Mouse (Mus musculus): ENCODE results near the gene Ssh2. TPM values are rescaled to one million over a fixed set of nuclear protein-coding genes. Genes with fewer than 3 reads are reported as not detected.
A peak's percentile ranks its signal among the peaks of the same experiment; 100 is the strongest.

Ssh2 gene
- polyA plus RNA-seq, 1 experiment = 0.47 TPM

GRCm38 (mm10) chr11:77307205-77307604 is 91.1 kb downstream of the Ssh2 start:
- Histone ChIP-seq H3K27me3 (ENCODE audit: control insufficient read depth) (no peaks in the 10 kb centered on the region), H3K4me3 (replicated peaks) (no peak overlapping the region), H3K9me3 (ENCODE audit: control insufficient read depth, low read length) (no peaks in the 10 kb centered on the region), H3K36me3 (ENCODE audit: control insufficient read depth) (peaks cover 2% of the 10 kb centered on the region), H3K4me1 (ENCODE audit: control insufficient read depth) (peaks cover 2% of the 10 kb centered on the region; the same call in 1 of the 2 replicates)
- no peak for TF ChIP-seq TAL1 (IDR thresholded peaks at IDR 0.05; ENCODE audit: low read length)
- TF ChIP-seq GATA1 (IDR thresholded peaks at IDR 0.05; ENCODE audit: low read length) = no peak

- TF ChIP-seq TAL1 (IDR thresholded peaks at IDR 0.05; ENCODE audit: low read length) (no peak), GATA1 (IDR thresholded peaks at IDR 0.05; ENCODE audit: low read length) (no peak)
- H3K27me3 ChIP-seq (ENCODE audit: control insufficient read depth) = no peaks in the 10 kb centered on the region
- peaks cover 2% of the 10 kb centered on the region for H3K36me3 ChIP-seq (ENCODE audit: control insufficient read depth)
- H3K4me1 ChIP-seq (ENCODE audit: control insufficient read depth) = peaks cover 2% of the 10 kb centered on the region; the same call in 1 of the 2 replicates
- H3K4me3 ChIP-seq (replicated peaks) = no peak overlapping the region
- no peaks in the 10 kb centered on the region for H3K9me3 ChIP-seq (ENCODE audit: control insufficient read depth, low read length)
Measured at GRCm38 (mm10) chr11:77308533-77308932, 92.4 kb downstream of the Ssh2 start.

GRCm38 (mm10) chr11:77317721-77318477 is 101.8 kb downstream of the Ssh2 start:
- Histone ChIP-seq H3K9me3 (ENCODE audit: control insufficient read depth, low read length) (no peaks in the 10 kb centered on the region), H3K4me3 (replicated peaks) (no peak overlapping the region), H3K4me1 (ENCODE audit: control insufficient read depth) (no peaks in the 10 kb centered on the region; the same call in 1 of the 2 replicates), H3K27me3 (ENCODE audit: control insufficient read depth) (no peaks in the 10 kb centered on the region), H3K36me3 (ENCODE audit: control insufficient read depth) (no peaks in the 10 kb centered on the region)
- TF ChIP-seq GATA1 (IDR thresholded peaks at IDR 0.05; ENCODE audit: low read length) = no peak
- TF ChIP-seq TAL1 (IDR thresholded peaks at IDR 0.05; ENCODE audit: low read length) = no peak

- no peaks in the 10 kb centered on the region for H3K9me3 ChIP-seq (ENCODE audit: control insufficient read depth, low read length)
- no peak overlapping the region for H3K4me3 ChIP-seq (replicated peaks)
- H3K36me3 ChIP-seq (ENCODE audit: control insufficient read depth) = no peaks in the 10 kb centered on the region
- no peaks in the 10 kb centered on the region; the same call in 1 of the 2 replicates for H3K4me1 ChIP-seq (ENCODE audit: control insufficient read depth)
- TF ChIP-seq TAL1 (IDR thresholded peaks at IDR 0.05; ENCODE audit: low read length) (no peak), GATA1 (IDR thresholded peaks at IDR 0.05; ENCODE audit: low read length) (no peak)
- no peaks in the 10 kb centered on the region for H3K27me3 ChIP-seq (ENCODE audit: control insufficient read depth)
Measured at GRCm38 (mm10) chr11:77318478-77319118, 102.5 kb downstream of the Ssh2 start.

- Histone ChIP-seq H3K9me3 (ENCODE audit: control insufficient read depth, low read length) (no peaks in the 10 kb centered on the region), H3K4me3 (replicated peaks) (no peak overlapping the region)
- TF ChIP-seq GATA1 (IDR thresholded peaks at IDR 0.05; ENCODE audit: low read length) = no peak
- TF ChIP-seq TAL1 (IDR thresholded peaks at IDR 0.05; ENCODE audit: low read length) = no peak
Measured at GRCm38 (mm10) chr11:77321214-77321613, 105.1 kb downstream of the Ssh2 start.

GRCm38 (mm10) chr11:77330529-77330928 is 114.4 kb downstream of the Ssh2 start:
- H3K4me1 ChIP-seq (ENCODE audit: control insufficient read depth) = no peaks in the 10 kb centered on the region
- H3K36me3 ChIP-seq (ENCODE audit: control insufficient read depth) = peaks cover 4% of the 10 kb centered on the region
- TF ChIP-seq GATA1 (IDR thresholded peaks at IDR 0.05; ENCODE audit: low read length) (no peak), TAL1 (IDR thresholded peaks at IDR 0.05; ENCODE audit: low read length) (no peak)
- no peak overlapping the region for H3K4me3 ChIP-seq (replicated peaks)
- no peaks in the 10 kb centered on the region for H3K9me3 ChIP-seq (ENCODE audit: control insufficient read depth, low read length)
- H3K27me3 ChIP-seq (ENCODE audit: control insufficient read depth) = no peaks in the 10 kb centered on the region

More at GRCm38 (mm10) chr11:77321214-77321613, 105.1 kb downstream of the Ssh2 start:
- Histone ChIP-seq H3K36me3 (ENCODE audit: control insufficient read depth) (peaks cover 2% of the 10 kb centered on the region; the same call in 1 of the 2 replicates), H3K4me1 (ENCODE audit: control insufficient read depth) (no peaks in the 10 kb centered on the region; the same call in 1 of the 2 replicates), H3K27me3 (ENCODE audit: control insufficient read depth) (no peaks in the 10 kb centered on the region)

- Histone ChIP-seq H3K36me3 (ENCODE audit: control insufficient read depth) (no peaks in the 10 kb centered on the region), H3K27me3 (ENCODE audit: control insufficient read depth) (peaks cover 23% of the 10 kb centered on the region), H3K9me3 (ENCODE audit: control insufficient read depth, low read length) (no peaks in the 10 kb centered on the region), H3K4me1 (ENCODE audit: control insufficient read depth) (peaks cover 17% of the 10 kb centered on the region), H3K4me3 (replicated peaks) (no peak overlapping the region)
- no peak for TF ChIP-seq TAL1 (IDR thresholded peaks at IDR 0.05; ENCODE audit: low read length)
- no peak for TF ChIP-seq GATA1 (IDR thresholded peaks at IDR 0.05; ENCODE audit: low read length)
Measured at GRCm38 (mm10) chr11:77347273-77347672, 131.2 kb downstream of the Ssh2 start.

GRCm38 (mm10) chr11:77348142-77348741 is 132.2 kb downstream of the Ssh2 start:
- Histone ChIP-seq H3K4me1 (ENCODE audit: control insufficient read depth) (peaks cover 17% of the 10 kb centered on the region), H3K4me3 (replicated peaks) (peak overlapping the region; percentile 75), H3K27me3 (ENCODE audit: control insufficient read depth) (peaks cover 23% of the 10 kb centered on the region), H3K36me3 (ENCODE audit: control insufficient read depth) (no peaks in the 10 kb centered on the region), H3K9me3 (ENCODE audit: control insufficient read depth, low read length) (no peaks in the 10 kb centered on the region)
- TF ChIP-seq TAL1 (IDR thresholded peaks at IDR 0.05; ENCODE audit: low read length) (no peak), GATA1 (IDR thresholded peaks at IDR 0.05; ENCODE audit: low read length) (no peak)

GRCm38 (mm10) chr11:77348985-77349384 is 132.9 kb downstream of the Ssh2 start:
- Histone ChIP-seq H3K4me3 (replicated peaks) (peak overlapping the region; percentile 75), H3K36me3 (ENCODE audit: control insufficient read depth) (no peaks in the 10 kb centered on the region), H3K9me3 (ENCODE audit: control insufficient read depth, low read length) (no peaks in the 10 kb centered on the region), H3K4me1 (ENCODE audit: control insufficient read depth) (peaks cover 17% of the 10 kb centered on the region), H3K27me3 (ENCODE audit: control insufficient read depth) (peaks cover 23% of the 10 kb centered on the region)
- TF ChIP-seq TAL1 (IDR thresholded peaks at IDR 0.05; ENCODE audit: low read length) = no peak
- no peak for TF ChIP-seq GATA1 (IDR thresholded peaks at IDR 0.05; ENCODE audit: low read length)
